ENCODE assay signal across 7 mouse cellular contexts in the genomic region with DNA sequence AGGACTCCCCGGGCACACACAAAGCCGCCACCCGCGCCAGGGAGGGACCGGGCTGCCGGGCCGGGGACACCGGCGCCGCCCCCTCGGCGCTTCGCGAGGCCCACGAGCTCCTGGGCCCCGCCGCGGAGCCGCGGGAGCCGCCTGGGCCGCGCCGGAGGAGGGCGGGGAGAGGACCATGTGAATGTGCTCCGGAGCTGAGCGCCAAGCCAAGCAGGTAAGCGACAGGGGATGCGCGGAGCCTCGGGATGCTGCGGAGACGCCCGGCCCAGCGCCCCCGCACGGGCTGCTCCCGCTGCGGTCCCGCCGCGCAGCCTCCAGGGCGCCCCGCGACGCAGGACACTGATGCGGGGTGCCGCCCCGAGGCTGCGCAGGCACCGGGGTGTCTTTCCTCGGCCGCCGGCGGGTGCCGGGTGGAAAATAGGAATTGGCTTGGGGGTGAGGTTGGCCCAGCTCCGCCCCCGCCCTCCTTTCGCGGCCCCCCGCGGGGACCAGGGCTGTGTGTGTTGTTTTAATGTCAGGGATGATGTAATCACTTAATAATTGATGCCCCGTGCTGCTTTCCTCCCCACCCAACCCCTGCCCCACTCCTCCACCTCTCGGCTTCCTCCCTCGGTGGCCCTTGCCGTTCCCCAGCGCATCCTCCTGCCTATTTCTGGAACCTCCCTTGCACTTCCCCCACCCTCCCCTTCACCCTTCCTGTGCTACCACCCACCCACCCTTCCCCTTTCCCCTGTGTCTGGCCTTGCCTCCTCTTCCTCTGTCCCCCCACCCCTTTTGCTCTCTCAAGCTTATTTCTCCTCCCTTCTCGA. TPM values are rescaled to one million over a fixed set of nuclear protein-coding genes. Genes with fewer than 3 reads are reported as not detected.
DNase-seq lines count a peak whose midpoint lies in the region; ATAC-seq and TF ChIP-seq lines count a peak whose summit lies in the region.

No protein-coding gene starts in this region.

- peak overlapping the region; percentile 80 for H3K9ac ChIP-seq in embryonic facial prominence, embryonic 15.5 days
- H3K9ac ChIP-seq in heart, embryonic 14.5 days (ENCODE audit: low read length) = peak overlapping the region; percentile 92
- H3K9ac ChIP-seq in kidney, postnatal 0 days (ENCODE audit: low read depth, low read length) = peak overlapping the region; percentile 81
- H3K9ac ChIP-seq in lung, embryonic 14.5 days = peak overlapping the region; percentile 87

- peaks cover 3% of the 10 kb centered on the region; the same call in 1 of the 2 replicates for H3K27me3 ChIP-seq in embryonic facial prominence, embryonic 15.5 days
- H3K27me3 ChIP-seq in heart, embryonic 14.5 days (ENCODE audit: control insufficient read depth, insufficient read depth, low read length) = no peaks in the 10 kb centered on the region
- no peaks in the 10 kb centered on the region for H3K27me3 ChIP-seq in kidney, postnatal 0 days (ENCODE audit: insufficient read depth, low read length)
- H3K27me3 ChIP-seq in lung, embryonic 14.5 days (ENCODE audit: insufficient read depth, low read length) = no peaks in the 10 kb centered on the region

- no peak for TF ChIP-seq CTCF in kidney, postnatal 0 days (IDR thresholded peaks at IDR 0.05; ENCODE audit: low read depth)
- no peak for TF ChIP-seq CTCF in lung, embryonic 14.5 days (IDR thresholded peaks at IDR 0.05; ENCODE audit: low read depth)

- H3K4me3 ChIP-seq in embryonic facial prominence, embryonic 15.5 days (replicated peaks) = peak overlapping the region; percentile 85
- peak overlapping the region; percentile 75 to 98 for H3K4me3 ChIP-seq in heart, embryonic 14.5 days (ENCODE audit: control insufficient read depth in 1 of 2, insufficient read depth in 1 of 2, low read depth in 1 of 2, low read length in 2 of 2)
- peak overlapping the region; percentile 92 for H3K4me3 ChIP-seq in kidney, postnatal 0 days (replicated peaks; ENCODE audit: low read depth, low read length)
- H3K4me3 ChIP-seq in lung, embryonic 14.5 days (ENCODE audit: low read depth, low read length) = peak overlapping the region; percentile 92

- H3K27ac ChIP-seq in embryonic facial prominence, embryonic 15.5 days (replicated peaks) = peak overlapping the region; percentile 91
- H3K27ac ChIP-seq in heart, embryonic 14.5 days (replicated peaks in 1 of 2; ENCODE audit: control insufficient read depth in 1 of 2, insufficient read depth in 1 of 2, low read depth in 2 of 2, low read length in 2 of 2) = peak overlapping the region; percentile 47 to 89
- peak overlapping the region; percentile 85 for H3K27ac ChIP-seq in kidney, postnatal 0 days
- H3K27ac ChIP-seq in lung, embryonic 14.5 days (ENCODE audit: low read depth) = peak overlapping the region; percentile 90

- peak; percentile 61 for ATAC-seq in embryonic facial prominence, embryonic 15.5 days (ENCODE audit: insufficient number of reproducible peaks, low FRiP score, low TSS enrichment, low read depth)
- peak; percentile 20 for ATAC-seq in heart, embryonic 14.5 days (ENCODE audit: insufficient number of reproducible peaks, insufficient read depth, low FRiP score, low read depth)
- ATAC-seq in kidney, postnatal 0 days (replicated peaks; ENCODE audit: low FRiP score, low read depth) = peak; percentile 66
- peak; percentile 59 for ATAC-seq in lung, embryonic 14.5 days (ENCODE audit: insufficient read depth)

- H3K9me3 ChIP-seq in embryonic facial prominence, embryonic 15.5 days (replicated peaks) = no peaks in the 10 kb centered on the region
- no peaks in the 10 kb centered on the region for H3K9me3 ChIP-seq in heart, embryonic 14.5 days (ENCODE audit: control insufficient read depth, low read length)
- H3K9me3 ChIP-seq in kidney, postnatal 0 days (replicated peaks; ENCODE audit: low read length) = no peaks in the 10 kb centered on the region
- H3K9me3 ChIP-seq in lung, embryonic 14.5 days (ENCODE audit: low read depth, low read length) = no peaks in the 10 kb centered on the region

- H3K36me3 ChIP-seq in embryonic facial prominence, embryonic 15.5 days = no peaks in the 10 kb centered on the region
- H3K36me3 ChIP-seq in heart, embryonic 14.5 days (ENCODE audit: control insufficient read depth, insufficient read depth, low read length) = no peaks in the 10 kb centered on the region
- H3K36me3 ChIP-seq in kidney, postnatal 0 days (ENCODE audit: insufficient read depth, low read length) = no peaks in the 10 kb centered on the region
- no peaks in the 10 kb centered on the region for H3K36me3 ChIP-seq in lung, embryonic 14.5 days (ENCODE audit: insufficient read depth)

- H3K4me2 ChIP-seq in embryonic facial prominence, embryonic 15.5 days (replicated peaks) = peak overlapping the region; percentile 76
- H3K4me2 ChIP-seq in heart, embryonic 14.5 days (ENCODE audit: low read length) = peak overlapping the region; percentile 95
- H3K4me2 ChIP-seq in kidney, postnatal 0 days (ENCODE audit: low read length) = peak overlapping the region; percentile 95
- H3K4me2 ChIP-seq in lung, embryonic 14.5 days = peak overlapping the region; percentile 81

- peaks cover 26% of the 10 kb centered on the region for H3K4me1 ChIP-seq in embryonic facial prominence, embryonic 15.5 days
- peaks cover 11 to 28% of the 10 kb centered on the region in 2 experiments for H3K4me1 ChIP-seq in heart, embryonic 14.5 days (ENCODE audit: control insufficient read depth in 2 of 2, insufficient read depth in 2 of 2, low read length in 2 of 2)
- H3K4me1 ChIP-seq in kidney, postnatal 0 days (replicated peaks; ENCODE audit: insufficient read depth, low read length) = peaks cover 5% of the 10 kb centered on the region
- H3K4me1 ChIP-seq in lung, embryonic 14.5 days (ENCODE audit: insufficient read depth) = peaks cover 3% of the 10 kb centered on the region; the same call in 1 of the 2 replicates

- 0% methylated on average over 64 of the region's 68 CpGs for WGBS in embryonic facial prominence, embryonic 15.5 days
- under 1% methylated on average over 60 of the region's 68 CpGs for WGBS in heart, embryonic 14.5 days
- under 1% methylated on average over 44 of the region's 68 CpGs for WGBS in kidney, postnatal 0 days
- WGBS in lung, embryonic 14.5 days = under 1% methylated on average over 59 of the region's 68 CpGs

- DNase-seq in ES-CJ7 (ENCODE audit: low read depth, low spot score) = peak; percentile 45
- peak; percentile 58 for DNase-seq in adrenal gland, postnatal 10 days
- DNase-seq in kidney, postnatal 0 days (ENCODE audit: low spot score) = peak; percentile 73
- DNase-seq in lung, embryonic 14.5 days = no peak
- DNase-seq in retina, embryonic 14.5 days (ENCODE audit: low spot score) = peak; percentile 74

RNA-seq across cellular contexts. Expression of a gene that starts 1.5 kb away (rescaled TPM):
- 10 to 100 TPM; 46.6 to 48.6 TPM for total RNA-seq in adrenal gland, postnatal 10 days (2021)
- polyA plus RNA-seq in embryonic facial prominence, embryonic 15.5 days (2015; fragmentation: Nextera tagmentation; extraction: Ambion mirVana) = 42.8 and 53.2 TPM in 2 replicates
- polyA plus RNA-seq in heart, embryonic 14.5 days (2014; fragmentation: Nextera tagmentation; extraction: Ambion mirVana) = 20.3 and 22.2 TPM in 2 replicates
- polyA plus RNA-seq in kidney, postnatal 0 days (2015; fragmentation: Nextera tagmentation; extraction: Ambion mirVana) = 23.7 and 27.8 TPM in 2 replicates
- 27.8 and 30.3 TPM in 2 replicates for polyA plus RNA-seq in lung, embryonic 14.5 days (2014; fragmentation: Nextera tagmentation; extraction: Ambion mirVana)
